Mouse (Mus musculus) kidney, postnatal 0 days (tissue): ENCODE measurements at regions not wholly inside any gene's neighbourhood (a gene's known extent, or its start where the extent isn't known, plus 50 kb on each side); places are given as distances from the start of the nearest gene placed in this dataset.

Experiments used
- ATAC-seq: fragments of 200-750 bp; cut with Nextera tagmentation; replicated peaks from 2 replicates; pipeline ENCODE4 v1.8.0; 2017; ENCODE audit warnings: low read depth, moderate number of reproducible peaks, moderate TSS enrichment, moderate library complexity; ENCODE audit not compliant: low FRiP score
- DNase-seq: peaks from one replicate; pipeline ENCODE4 v3.0.0-alpha.2; 2016; ENCODE audit warnings: low spot score
- H3K27ac ChIP-seq: fragments of 300-500 bp; sonication (generic); 2 replicates; pipeline ENCODE4 v1.5.1; 2014; ENCODE audit warnings: mild to moderate bottlenecking
- H3K27me3 ChIP-seq: fragments of 300-500 bp; sonication (generic); 2 replicates; pipeline ENCODE4 v1.6.1; 2014; ENCODE audit warnings: low read length, mixed read lengths; ENCODE audit not compliant: insufficient read depth
- H3K36me3 ChIP-seq: fragments of 300-500 bp; sonication (generic); 2 replicates; pipeline ENCODE4 v1.6.1; 2014; ENCODE audit warnings: low read length, mixed read lengths; ENCODE audit not compliant: insufficient read depth
- H3K4me1 ChIP-seq: fragments of 300-500 bp; sonication (generic); replicated peaks from 2 replicates; pipeline ENCODE4 v1.6.1; 2014; ENCODE audit warnings: antibody characterized with exemption, low read length, mixed read lengths; ENCODE audit not compliant: insufficient read depth
- H3K4me2 ChIP-seq: fragments of 300-500 bp; sonication (generic); 2 replicates; pipeline ENCODE4 v1.6.1; 2014; ENCODE audit warnings: mild to moderate bottlenecking, low read length, moderate library complexity, mixed read lengths
- H3K4me3 ChIP-seq: fragments of 300-500 bp; sonication (generic); replicated peaks from 2 replicates; pipeline ENCODE4 v1.5.1; 2014; ENCODE audit warnings: low read depth, low read length
- H3K9ac ChIP-seq: fragments of 300-500 bp; sonication (generic); 2 replicates; pipeline ENCODE4 v1.6.1; 2014; ENCODE audit warnings: low read depth, low read length
- H3K9me3 ChIP-seq: fragments of 300-500 bp; sonication (generic); replicated peaks from 2 replicates; pipeline ENCODE4 v1.6.1; 2016; ENCODE audit warnings: low read length, inconsistent platforms, mixed read lengths
- CTCF ChIP-seq: IDR thresholded peaks from 2 replicates; pipeline ENCODE4 v1.5.1; 2016; ENCODE audit warnings: antibody characterized with exemption, low read depth, mild to moderate bottlenecking, moderate library complexity
- WGBS: fragments of 180-500 bp; shearing (Covaris S2); extraction: QIAGEN DNeasy Blood & Tissue Kit; methylation state at CpG from one replicate; pipeline ENCODE4 v1.1.7; 2014; 5-methylcytosine and 5-hydroxymethylcytosine counted together

- H3K9ac ChIP-seq, result no peak overlapping the region
- no peaks in the 10 kb centered on the region for H3K36me3 ChIP-seq
- 88% methylated on average over 2 of the region's 2 CpGs for WGBS
- DNase-seq (no peak), ATAC-seq (no peak)
- TF ChIP-seq CTCF, result no peak
- no peak overlapping the region for H3K4me3 ChIP-seq
- H3K4me1 ChIP-seq, result no peaks in the 10 kb centered on the region
- no peaks in the 10 kb centered on the region for H3K27me3 ChIP-seq
- no peak overlapping the region for H3K4me2 ChIP-seq
- H3K27ac ChIP-seq, result no peak overlapping the region
- no peaks in the 10 kb centered on the region for H3K9me3 ChIP-seq
Measured at GRCm38 (mm10) chr6:100462757-100463156, 175.5 kb upstream of the Rybp start.

GRCm38 (mm10) chr6:100453401-100453800 is 166.1 kb upstream of the Rybp start:
- ATAC-seq (no peak), DNase-seq (no peak)
- no peaks in the 10 kb centered on the region for H3K9me3 ChIP-seq
- H3K4me1 ChIP-seq, result no peaks in the 10 kb centered on the region
- TF ChIP-seq CTCF, result no peak
- H3K27me3 ChIP-seq, result no peaks in the 10 kb centered on the region
- whole genome bisulfite sequencing, result 87% methylated on average over 3 of the region's 3 CpGs
- H3K4me2 ChIP-seq, result no peak overlapping the region
- H3K36me3 ChIP-seq, result no peaks in the 10 kb centered on the region
- H3K4me3 ChIP-seq, result no peak overlapping the region
- H3K9ac ChIP-seq, result no peak overlapping the region
- no peak overlapping the region for H3K27ac ChIP-seq

GRCm38 (mm10) chr6:100452097-100453002 is 165.1 kb upstream of the Rybp start:
- TF ChIP-seq CTCF, result no peak
- Histone ChIP-seq H3K9me3 (no peaks in the 10 kb centered on the region), H3K4me2 (no peak overlapping the region), H3K27ac (no peak overlapping the region), H3K4me3 (no peak overlapping the region), H3K9ac (no peak overlapping the region), H3K4me1 (no peaks in the 10 kb centered on the region), H3K36me3 (no peaks in the 10 kb centered on the region), H3K27me3 (no peaks in the 10 kb centered on the region)
- 62% methylated on average over 8 of the region's 9 CpGs for WGBS
- ATAC-seq, result peak; percentile 46; the same call in 1 of the 2 replicates
- DNase-seq, result no peak

GRCm38 (mm10) chr6:100450108-100450507 is 162.8 kb upstream of the Rybp start:
- no peak for DNase-seq
- H3K9me3 ChIP-seq, result no peaks in the 10 kb centered on the region
- H3K4me3 ChIP-seq, result no peak overlapping the region
- H3K9ac ChIP-seq, result no peak overlapping the region
- no peaks in the 10 kb centered on the region for H3K27me3 ChIP-seq
- no peak for TF ChIP-seq CTCF
- no peaks in the 10 kb centered on the region for H3K36me3 ChIP-seq
- no peaks in the 10 kb centered on the region for H3K4me1 ChIP-seq
- ATAC-seq, result no peak
- WGBS, result 91% methylated on average over 6 of the region's 6 CpGs
- H3K27ac ChIP-seq, result no peak overlapping the region
- no peak overlapping the region for H3K4me2 ChIP-seq

- no peak overlapping the region for H3K9ac ChIP-seq
- H3K4me2 ChIP-seq, result no peak overlapping the region
- H3K27ac ChIP-seq, result no peak overlapping the region
- ATAC-seq, result no peak
- no peaks in the 10 kb centered on the region for H3K4me1 ChIP-seq
- WGBS, result over 99% methylated on average over 4 of the region's 4 CpGs
- no peak for DNase-seq
- no peaks in the 10 kb centered on the region for H3K36me3 ChIP-seq
- H3K4me3 ChIP-seq, result no peak overlapping the region
- H3K9me3 ChIP-seq, result no peaks in the 10 kb centered on the region
- TF ChIP-seq CTCF, result peak; percentile 31; the same call in 1 of the 2 replicates
- H3K27me3 ChIP-seq, result no peaks in the 10 kb centered on the region
Measured at GRCm38 (mm10) chr6:100449087-100449486, 161.8 kb upstream of the Rybp start.

- H3K9me3 ChIP-seq, result no peaks in the 10 kb centered on the region
- WGBS, result 30% methylated on average over 1 of the region's 1 CpGs
- H3K4me1 ChIP-seq, result no peaks in the 10 kb centered on the region
- ATAC-seq (no peak), DNase-seq (no peak)
- no peak overlapping the region for H3K4me3 ChIP-seq
- no peak overlapping the region for H3K9ac ChIP-seq
- H3K27ac ChIP-seq, result no peak overlapping the region
- no peak for TF ChIP-seq CTCF
- H3K36me3 ChIP-seq, result no peaks in the 10 kb centered on the region
- no peak overlapping the region for H3K4me2 ChIP-seq
- H3K27me3 ChIP-seq, result no peaks in the 10 kb centered on the region
Measured at GRCm38 (mm10) chr6:100447211-100447610, 159.9 kb upstream of the Rybp start.
